Mouse (Mus musculus): ENCODE measurements at regions not wholly inside any gene's neighbourhood (a gene's known extent, or its start where the extent isn't known, plus 50 kb on each side); places are given as distances from the start of the nearest gene placed in this dataset.

DNA sequence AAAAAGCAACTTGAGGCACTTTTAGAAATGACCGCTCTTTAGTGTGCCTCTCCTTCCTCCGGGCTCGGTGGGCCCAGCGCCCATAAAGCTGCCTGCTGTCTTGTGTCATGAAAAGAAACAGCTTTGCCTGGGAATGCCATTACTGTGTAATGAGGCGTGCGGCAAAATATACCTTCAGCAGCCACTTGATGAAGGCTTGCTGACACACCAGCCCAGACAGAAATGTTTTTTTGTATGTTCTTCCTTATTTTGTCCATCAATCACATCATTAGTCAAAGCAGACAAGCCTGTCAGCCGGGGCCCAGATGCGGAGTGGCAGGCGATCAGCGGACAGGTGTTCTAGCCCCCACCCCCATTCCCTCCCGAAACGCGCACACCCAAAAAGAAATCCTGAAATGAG, 482.5 kb downstream of the Tshz3 start:
- no peak for ATAC-seq (replicated peaks; ENCODE audit: insufficient number of reproducible peaks, low FRiP score, low TSS enrichment, poor library complexity, severe bottlenecking)

DNA sequence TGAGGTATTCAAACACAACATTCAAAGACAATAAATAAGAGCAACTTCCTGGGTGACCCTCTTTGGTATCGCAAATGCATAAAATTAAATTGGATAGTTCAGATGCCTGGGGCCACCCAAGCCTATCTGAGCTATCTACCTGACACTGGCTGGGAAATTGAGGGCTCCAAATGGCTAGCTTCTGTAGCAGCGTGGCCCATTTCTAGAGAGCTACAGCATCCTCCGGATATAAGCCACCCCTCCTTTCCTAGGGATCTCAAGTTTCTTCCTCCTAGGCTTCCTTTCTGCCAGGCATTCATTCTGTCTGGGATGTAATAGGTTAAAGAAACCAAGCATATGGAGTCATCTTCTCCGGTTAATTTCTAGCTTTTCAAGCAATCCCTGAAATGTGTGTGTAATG, 483.2 kb downstream of the Tshz3 start:
- ATAC-seq (replicated peaks; ENCODE audit: insufficient number of reproducible peaks, low FRiP score, low TSS enrichment, poor library complexity, severe bottlenecking): no peak

- no peak for ATAC-seq (replicated peaks; ENCODE audit: insufficient number of reproducible peaks, low FRiP score, low TSS enrichment, poor library complexity, severe bottlenecking)
These were observed 494.6 kb downstream of the Tshz3 start for GRCm38 (mm10) chr7:37192536-37192935.

DNA sequence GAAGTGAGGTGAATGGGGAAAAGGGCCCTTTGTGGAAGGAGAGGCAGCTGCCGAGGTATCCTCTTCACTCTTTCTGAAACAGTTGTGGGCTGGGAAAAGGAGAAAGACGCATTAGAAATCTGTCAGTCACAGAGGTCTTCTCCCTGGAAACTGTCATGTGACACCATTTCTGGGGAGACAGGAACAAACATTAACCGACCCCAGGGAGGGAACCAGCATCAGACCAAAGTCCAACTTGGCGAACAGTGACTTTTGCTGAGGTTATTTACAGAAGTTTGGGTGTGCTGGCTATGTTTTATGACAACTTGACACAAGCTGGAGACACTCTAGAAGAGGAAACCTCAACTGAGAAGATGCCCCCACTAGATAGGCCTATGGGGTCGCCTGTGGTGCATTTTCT, 506.9 kb downstream of the Tshz3 start:
- ATAC-seq (replicated peaks; ENCODE audit: insufficient number of reproducible peaks, low FRiP score, low TSS enrichment, poor library complexity, severe bottlenecking): no peak

GRCm38 (mm10) chr7:37208305-37208704, 510.4 kb downstream of the Tshz3 start:
- no peak for ATAC-seq (replicated peaks; ENCODE audit: insufficient number of reproducible peaks, low FRiP score, low TSS enrichment, poor library complexity, severe bottlenecking)

- no peak for ATAC-seq (replicated peaks; ENCODE audit: insufficient number of reproducible peaks, low FRiP score, low TSS enrichment, poor library complexity, severe bottlenecking)
These were observed 515.8 kb downstream of the Tshz3 start for GRCm38 (mm10) chr7:37213751-37214181.

DNA sequence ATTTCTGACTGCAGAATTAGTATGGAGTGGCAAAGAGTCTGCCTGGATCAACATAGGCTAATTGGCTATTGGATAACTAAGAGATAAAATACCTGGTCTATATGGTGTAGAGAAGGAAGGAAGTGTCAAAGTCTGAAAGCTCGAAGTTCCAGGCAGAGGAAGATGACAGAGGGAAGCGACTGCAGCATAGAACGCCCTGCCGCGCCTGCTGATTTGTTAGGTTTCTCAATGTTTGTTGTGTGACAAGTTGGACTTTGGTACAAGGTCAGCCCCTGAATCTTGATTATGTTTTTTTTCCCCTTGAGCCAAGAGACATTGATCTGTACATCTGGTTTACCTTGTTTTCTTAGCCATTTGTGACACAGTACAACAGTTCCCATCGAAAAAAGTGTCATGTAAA, 517.6 kb downstream of the Tshz3 start:
- no peak for ATAC-seq (replicated peaks; ENCODE audit: insufficient number of reproducible peaks, low FRiP score, low TSS enrichment, poor library complexity, severe bottlenecking)

DNA sequence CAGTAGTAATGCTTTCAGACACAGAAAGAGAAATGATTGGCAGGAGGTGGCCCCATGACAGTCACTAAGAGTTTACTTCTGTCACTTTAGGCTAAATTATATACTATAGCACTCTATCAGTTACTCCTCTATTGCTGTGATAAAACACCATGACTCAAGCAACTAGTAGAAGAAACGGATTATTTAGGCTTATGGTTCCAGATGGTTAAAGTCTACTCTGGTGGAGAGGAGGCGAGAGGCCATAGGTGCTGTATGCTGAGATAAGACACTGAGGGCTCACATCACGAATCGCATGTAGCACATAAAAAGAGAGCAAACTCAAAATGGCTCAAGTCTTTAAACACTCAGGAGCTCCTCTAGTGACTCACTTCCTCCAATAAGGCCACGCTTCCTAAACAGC, 522.6 kb downstream of the Tshz3 start:
- no peak for ATAC-seq (replicated peaks; ENCODE audit: insufficient number of reproducible peaks, low FRiP score, low TSS enrichment, poor library complexity, severe bottlenecking)

GRCm38 (mm10) chr7:37226423-37226822, 528.5 kb downstream of the Tshz3 start:
- ATAC-seq (replicated peaks; ENCODE audit: insufficient number of reproducible peaks, low FRiP score, low TSS enrichment, poor library complexity, severe bottlenecking): no peak

- no peak for ATAC-seq (replicated peaks; ENCODE audit: insufficient number of reproducible peaks, low FRiP score, low TSS enrichment, poor library complexity, severe bottlenecking)
These were observed 532.9 kb downstream of the Tshz3 start for GRCm38 (mm10) chr7:37230641-37231347.

DNA sequence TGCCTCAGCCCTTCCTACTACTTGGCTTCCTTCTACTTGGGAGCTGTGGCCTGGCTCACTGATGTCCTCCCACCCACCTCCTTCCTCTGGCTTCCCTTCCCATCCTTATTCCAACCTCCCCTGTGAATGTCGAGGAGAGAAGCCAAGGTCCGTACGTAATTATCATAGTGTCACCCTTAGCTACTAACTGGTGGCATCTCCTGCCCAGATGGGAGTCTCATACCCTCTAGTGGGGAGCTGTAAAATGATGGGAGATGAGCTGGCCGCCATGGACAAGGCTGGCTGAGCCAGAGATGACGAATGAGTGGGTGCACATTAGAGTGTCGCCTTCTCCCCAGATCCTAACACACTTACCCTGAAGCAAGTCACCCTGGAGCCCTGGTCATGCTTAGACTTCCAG, 532.6 kb downstream of the Zfp536 start:
- no peak for ATAC-seq (replicated peaks; ENCODE audit: insufficient number of reproducible peaks, low FRiP score, low TSS enrichment, poor library complexity, severe bottlenecking)

- no peak for ATAC-seq (replicated peaks; ENCODE audit: insufficient number of reproducible peaks, low FRiP score, low TSS enrichment, poor library complexity, severe bottlenecking)
These were observed 531.7 kb downstream of the Zfp536 start for GRCm38 (mm10) chr7:37241781-37242180.

GRCm38 (mm10) chr7:37242476-37242875, 531.0 kb downstream of the Zfp536 start:
- ATAC-seq (replicated peaks; ENCODE audit: insufficient number of reproducible peaks, low FRiP score, low TSS enrichment, poor library complexity, severe bottlenecking): no peak

- no peak for ATAC-seq (replicated peaks; ENCODE audit: insufficient number of reproducible peaks, low FRiP score, low TSS enrichment, poor library complexity, severe bottlenecking)
These were observed 527.3 kb downstream of the Zfp536 start for GRCm38 (mm10) chr7:37246156-37246555.

DNA sequence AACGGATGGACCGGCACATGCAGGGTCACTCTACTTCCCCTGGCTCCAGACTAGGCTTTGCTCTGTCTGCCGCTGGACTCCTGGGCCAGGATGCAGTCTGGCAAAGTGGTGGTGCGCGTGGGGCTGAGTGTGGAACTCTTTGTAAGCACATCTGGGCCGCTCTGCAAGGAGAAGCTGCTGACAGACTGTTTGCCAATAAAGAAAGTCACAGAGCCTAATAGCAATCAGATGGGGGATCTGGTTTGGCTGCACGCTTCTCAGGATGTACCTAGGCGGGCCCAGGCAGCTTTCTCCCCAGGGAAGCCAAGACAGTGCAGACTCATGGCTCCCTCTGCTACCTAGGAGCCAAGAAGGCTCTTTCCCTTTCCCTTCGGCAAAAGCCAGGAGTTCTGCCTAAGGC, 519.0 kb downstream of the Zfp536 start:
- no peak for ATAC-seq (replicated peaks; ENCODE audit: insufficient number of reproducible peaks, low FRiP score, low TSS enrichment, poor library complexity, severe bottlenecking)

GRCm38 (mm10) chr7:37255840-37256239, 517.6 kb downstream of the Zfp536 start:
- ATAC-seq (replicated peaks; ENCODE audit: insufficient number of reproducible peaks, low FRiP score, low TSS enrichment, poor library complexity, severe bottlenecking): no peak

GRCm38 (mm10) chr7:37259293-37259692, 514.1 kb downstream of the Zfp536 start:
- ATAC-seq (replicated peaks; ENCODE audit: insufficient number of reproducible peaks, low FRiP score, low TSS enrichment, poor library complexity, severe bottlenecking): no peak

- ATAC-seq (replicated peaks; ENCODE audit: insufficient number of reproducible peaks, low FRiP score, low TSS enrichment, poor library complexity, severe bottlenecking): no peak
These were observed 510.6 kb downstream of the Zfp536 start for GRCm38 (mm10) chr7:37262846-37263245.

DNA sequence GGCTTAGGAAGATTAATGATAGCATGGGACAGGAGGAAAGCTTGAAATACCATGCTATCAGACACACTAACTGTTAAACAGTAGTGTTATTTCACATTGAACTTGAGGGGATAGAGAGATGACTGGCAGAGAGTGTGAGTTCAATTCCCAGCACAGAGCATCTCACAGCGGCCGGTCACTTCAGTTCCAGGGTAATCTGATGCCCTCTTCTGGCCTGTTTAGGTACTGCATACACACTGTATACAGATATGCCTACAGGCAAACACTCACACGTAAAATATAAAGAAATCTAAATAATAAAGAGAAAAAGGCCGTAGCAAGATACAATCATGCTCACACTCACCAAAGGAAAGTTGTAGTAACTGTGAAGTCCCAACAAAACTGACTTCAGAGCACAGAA, 506.0 kb downstream of the Zfp536 start:
- ATAC-seq (replicated peaks; ENCODE audit: insufficient number of reproducible peaks, low FRiP score, low TSS enrichment, poor library complexity, severe bottlenecking): no peak

GRCm38 (mm10) chr7:37270841-37271240, 502.6 kb downstream of the Zfp536 start:
- no peak for ATAC-seq (replicated peaks; ENCODE audit: insufficient number of reproducible peaks, low FRiP score, low TSS enrichment, poor library complexity, severe bottlenecking)

DNA sequence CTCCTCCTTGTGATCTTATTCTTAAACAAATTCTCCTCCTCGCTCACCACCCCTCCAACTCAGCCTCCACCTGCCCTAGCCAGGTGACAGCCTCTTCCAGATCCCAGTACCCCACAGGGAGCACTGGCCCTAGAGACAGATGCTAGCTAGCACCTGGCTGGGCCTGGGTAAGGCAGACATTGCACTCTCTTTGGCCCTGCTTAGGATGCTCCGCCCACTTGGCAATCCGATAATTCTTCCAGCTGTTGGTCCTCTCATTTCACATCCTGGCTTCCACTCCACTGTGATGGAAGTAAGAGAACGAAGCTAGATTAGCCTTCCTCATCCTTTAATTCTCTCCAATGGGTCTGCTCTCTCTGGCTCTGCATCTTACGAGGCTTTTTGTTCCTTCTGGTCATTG, 483.4 kb downstream of the Zfp536 start:
- no peak for ATAC-seq (replicated peaks; ENCODE audit: insufficient number of reproducible peaks, low FRiP score, low TSS enrichment, poor library complexity, severe bottlenecking)
